Mouse (Mus musculus) stomach, postnatal 0 days (tissue): ENCODE results near the gene Tbrg1.

Experiments used
- CTCF ChIP-seq: IDR thresholded peaks from 2 replicates; pipeline ENCODE4 v1.5.1; 2016; ENCODE audit warnings: antibody characterized with exemption, low read depth, mild to moderate bottlenecking, moderate library complexity
- EP300 ChIP-seq: optimal IDR thresholded peaks from 2 replicates; pipeline ENCODE3; 2016; ENCODE audit warnings: antibody characterized with exemption

DNA sequence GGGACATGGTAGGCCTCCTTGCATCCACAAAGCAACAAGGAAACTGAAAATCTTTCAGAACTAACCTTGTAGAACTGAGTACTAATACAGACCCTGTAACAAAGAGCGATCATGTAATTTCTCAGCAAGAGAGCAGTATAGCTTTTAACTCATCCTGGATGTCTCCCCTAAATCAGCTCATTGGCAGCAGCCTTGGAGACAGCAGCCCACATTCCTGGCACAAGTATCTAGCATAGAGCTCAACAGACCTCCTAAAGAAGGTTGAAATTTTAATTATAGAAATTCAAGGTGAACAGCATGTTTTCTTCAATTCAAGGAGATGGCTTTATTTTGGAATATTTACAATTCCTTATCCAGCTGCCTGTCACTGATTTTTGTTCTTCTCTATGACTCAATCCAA lies 24.0 kb upstream of the Tbrg1 start:
- no peak for TF ChIP-seq CTCF
- no peak for TF ChIP-seq EP300
